Mouse (Mus musculus) ES-Bruce4 (cell line): Measurements from ENCODE around the gene Tube1.

Experiments used
- CTCF ChIP-seq: IDR thresholded peaks from one replicate; pipeline ENCODE4 v1.8.1; 2011; ENCODE audit warnings: low read depth, low read length
- POLR2A ChIP-seq: IDR thresholded peaks from one replicate; pipeline ENCODE4 v1.8.1; 2011; ENCODE audit warnings: low read length; ENCODE audit not compliant: insufficient read depth

GRCm38 (mm10) chr10:39176981-39177380, 43.2 kb downstream of the Tube1 start:
- TF ChIP-seq CTCF (no peak), POLR2A (no peak)
